Mouse (Mus musculus) small intestine, adult 10 weeks (tissue): ENCODE data around the gene AI464131. TPM values are rescaled to one million over a fixed set of nuclear protein-coding genes. Genes with fewer than 3 reads are reported as not detected.

Experiments
- polyA plus RNA-seq: library from polyadenylated mRNA; stranded (reverse); fragments of 350-450 nt; fragmentation: Illumina TruSeq; extraction: RNeasy Lipid Tissue Mini Kit (QIAGEN cat#74804); gene quantifications from one replicate; pipeline ENCODE4 v1.2.3, GENCODE M21; 2014; ENCODE audit warnings: low replicate concordance

AI464131 gene
- polyA plus RNA-seq: 2.0 TPM

GRCm38 (mm10) chr4:41502986-41503412 lies at the start of gene AI464131:
AI464131 (minus strand) TSS chr4:41503076.

GRCm38 (mm10) chr4:41517233-41517632 lies 14.4 kb upstream of the AI464131 start, which contains the start of gene 1110017D15Rik:
1110017D15Rik (minus strand) TSS chr4:41517333.

GRCm38 (mm10) chr4:41464345-41465286 lies 38.3 kb downstream of the AI464131 start, which contains the start of the genes Kif24 and Nudt2:
Kif24 (minus strand) TSS chr4:41464887.
Nudt2 (plus strand) TSS chr4:41465151.

Other genes starting within 250 kb of the AI464131 start
- gene Ubap2, start 227.9 kb downstream of the AI464131 start, polyA plus RNA-seq: 19.6 TPM
- gene Dcaf12, start 188.2 kb downstream of the AI464131 start, polyA plus RNA-seq: 26.2 TPM
- 57.6 TPM for gene Ubap1, start 154.1 kb downstream of the AI464131 start, polyA plus RNA-seq
- 1.7 TPM for gene Kif24, start 38.2 kb downstream of the AI464131 start, polyA plus RNA-seq
- gene Nudt2, start 37.9 kb downstream of the AI464131 start, polyA plus RNA-seq: 18.5 TPM
- not detected for gene 1110017D15Rik, start 14.3 kb upstream of the AI464131 start, polyA plus RNA-seq
- gene Fam219a, start 66.5 kb upstream of the AI464131 start, polyA plus RNA-seq: 0.59 TPM
- not detected for gene Dnaic1, start 66.7 kb upstream of the AI464131 start, polyA plus RNA-seq
- gene Enho, start 137.2 kb upstream of the AI464131 start, polyA plus RNA-seq: not detected
- not detected for gene Cntfr, start 194.0 kb upstream of the AI464131 start, polyA plus RNA-seq
- gene Il11ra1, start 196.9 kb upstream of the AI464131 start, polyA plus RNA-seq: 3.2 TPM
- gene Rpp25l, start 210.5 kb upstream of the AI464131 start, polyA plus RNA-seq: not detected
- gene Dctn3, start 220.1 kb upstream of the AI464131 start, polyA plus RNA-seq: 29.6 TPM
- gene Arid3c, start 228.1 kb upstream of the AI464131 start, polyA plus RNA-seq: not detected